Mouse (Mus musculus): ENCODE measurements around the gene Ephx1.

- TF ChIP-seq CTCF (IDR thresholded peaks at IDR 0.05; ENCODE audit: low read depth, low read length) (no peak), EP300 (IDR thresholded peaks at IDR 0.05; ENCODE audit: insufficient read depth, low read depth, low read length) (no peak), POLR2A (IDR thresholded peaks at IDR 0.05; ENCODE audit: insufficient read depth, low read length) (no peak)
Measured at GRCm38 (mm10) chr1:181061784-181062485, 41.2 kb upstream of the Ephx1 start.
